ENCODE assay signal across 7 mouse cellular contexts in the genomic region with DNA sequence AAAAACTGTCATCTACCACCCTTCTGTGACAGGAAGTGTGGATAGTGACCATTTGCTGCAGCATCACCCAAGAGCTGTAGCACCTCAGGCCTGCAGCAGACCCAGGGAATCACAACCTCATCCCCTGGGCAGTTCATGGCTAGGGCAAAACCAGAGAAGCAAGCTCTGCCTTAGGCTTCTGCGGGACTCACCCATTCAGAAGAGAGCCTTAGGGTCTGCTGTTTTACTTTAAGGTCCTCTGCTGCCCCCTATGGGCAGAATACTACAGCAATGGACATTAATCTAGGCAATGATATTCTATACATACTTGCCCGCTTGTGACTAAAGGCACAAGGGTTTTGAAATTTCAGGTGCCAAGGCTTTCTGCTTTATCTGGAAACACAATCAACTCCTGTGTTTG. TPM values are rescaled to one million over a fixed set of nuclear protein-coding genes. Genes with fewer than 3 reads are reported as not detected.
DNase-seq lines count a peak whose midpoint lies in the region; ATAC-seq lines count a peak whose summit lies in the region.

No protein-coding gene starts in this region.

- H3K36me3 ChIP-seq in intestine, embryonic 16.5 days (ENCODE audit: control insufficient read depth, insufficient read depth, low read length), result no peaks in the 10 kb centered on the region
- no peaks in the 10 kb centered on the region for H3K36me3 ChIP-seq in midbrain, embryonic 12.5 days

- no peaks in the 10 kb centered on the region for H3K27me3 ChIP-seq in intestine, embryonic 16.5 days (replicated peaks; ENCODE audit: control insufficient read depth, insufficient read depth, low read length)
- no peaks in the 10 kb centered on the region for H3K27me3 ChIP-seq in midbrain, embryonic 12.5 days

- no peaks in the 10 kb centered on the region for H3K4me1 ChIP-seq in intestine, embryonic 16.5 days (ENCODE audit: control insufficient read depth, insufficient read depth, low read length)
- H3K4me1 ChIP-seq in midbrain, embryonic 12.5 days, result no peaks in the 10 kb centered on the region

- no peaks in the 10 kb centered on the region for H3K9me3 ChIP-seq in intestine, embryonic 16.5 days (ENCODE audit: control insufficient read depth, low read length)
- H3K9me3 ChIP-seq in midbrain, embryonic 12.5 days, result no peaks in the 10 kb centered on the region

- WGBS in intestine, embryonic 16.5 days, result 9% methylated on average over 2 of the region's 2 CpGs
- WGBS in midbrain, embryonic 12.5 days, result 24% methylated on average over 2 of the region's 2 CpGs

- no peak overlapping the region for H3K27ac ChIP-seq in intestine, embryonic 16.5 days (ENCODE audit: low read length)
- H3K27ac ChIP-seq in midbrain, embryonic 12.5 days (replicated peaks), result no peak overlapping the region

- peak; percentile 38; the same call in 1 of the 2 replicates for ATAC-seq in intestine, embryonic 16.5 days
- ATAC-seq in midbrain, embryonic 12.5 days (ENCODE audit: low FRiP score, low read depth), result peak; percentile 69; the same call in 1 of the 2 replicates

- peak; percentile 89 for DNase-seq in ZHBTc4 (ENCODE audit: low read depth, low spot score)
- DNase-seq in cerebellum, adult 9-10 months, result peak; percentile 70
- peak; percentile 63 to 96 for DNase-seq in frontal cortex, adult 2 months (ENCODE audit: extremely low spot score in 1 of 2, low spot score in 1 of 2)
- peak; percentile 22 to 89 for DNase-seq in left cerebral cortex, adult 9 months (ENCODE audit: low spot score in 2 of 2)
- DNase-seq in spleen, postnatal 10 days (ENCODE audit: low spot score in 2 of 2), result peak; percentile 13 to 75

- H3K9ac ChIP-seq in intestine, embryonic 16.5 days (ENCODE audit: low read depth, low read length), result no peak overlapping the region
- H3K9ac ChIP-seq in midbrain, embryonic 12.5 days (replicated peaks), result no peak overlapping the region

- H3K4me3 ChIP-seq in intestine, embryonic 16.5 days (ENCODE audit: low read length), result no peak overlapping the region
- H3K4me3 ChIP-seq in midbrain, embryonic 12.5 days, result no peak overlapping the region

- no peak overlapping the region for H3K4me2 ChIP-seq in intestine, embryonic 16.5 days (ENCODE audit: low read depth, low read length)
- H3K4me2 ChIP-seq in midbrain, embryonic 12.5 days (replicated peaks), result no peak overlapping the region

RNA-seq across cellular contexts. Expression of a gene that starts 54.4 kb away (rescaled TPM):
- 45.8 and 52.6 TPM in 2 replicates for polyA plus RNA-seq in frontal cortex, adult 2 months (2012; rRNA removed)
- polyA plus RNA-seq in intestine, embryonic 16.5 days (2015; fragmentation: Nextera tagmentation; extraction: Ambion mirVana), result 7.9 and 8.7 TPM in 2 replicates
- 24.4 and 26.5 TPM in 2 replicates for polyA plus RNA-seq in midbrain, embryonic 12.5 days (2016; fragmentation: Nextera tagmentation; extraction: Ambion mirVana)
